Mouse (Mus musculus): Measurements from ENCODE around the gene Tnip1. TPM values are rescaled to one million over a fixed set of nuclear protein-coding genes. Genes with fewer than 3 reads are reported as not detected.
A peak's percentile ranks its signal among the peaks of the same experiment; 100 is the strongest.
"Not testable (repeated sequence)": the region's sequence is repeated elsewhere in the genome, so short reads cannot be mapped to it uniquely, and the experiment has no call there.

The Tnip1 gene
- polyA plus RNA-seq, 2 experiments from 2014 or later, result 81.5 to 98.2 TPM

- ATAC-seq, result no peak
These were observed 8.8 kb upstream of the Tnip1 start for GRCm38 (mm10) chr11:54971365-54972048.

- ATAC-seq, result no peak
These were observed 2.5 kb upstream of the Tnip1 start for GRCm38 (mm10) chr11:54965234-54965633.

GRCm38 (mm10) chr11:54961921-54962320 is 796 bp downstream of the Tnip1 start:
- no peak for ATAC-seq

- no peak for ATAC-seq
These were observed 1.4 kb downstream of the Tnip1 start for GRCm38 (mm10) chr11:54961164-54961850.

- ATAC-seq, result no peak
These were observed 2.5 kb downstream of the Tnip1 start for GRCm38 (mm10) chr11:54960251-54960650.

GRCm38 (mm10) chr11:54958571-54959073 is 4.1 kb downstream of the Tnip1 start:
- peak; percentile 33 for ATAC-seq

GRCm38 (mm10) chr11:54957708-54958107 is 5.0 kb downstream of the Tnip1 start:
- not testable (repeated sequence) for ATAC-seq

- ATAC-seq, result peak; percentile 22
These were observed 5.8 kb downstream of the Tnip1 start for GRCm38 (mm10) chr11:54956912-54957311.

GRCm38 (mm10) chr11:54955735-54956480 is 6.8 kb downstream of the Tnip1 start:
- peak; percentile 70 for ATAC-seq

GRCm38 (mm10) chr11:54955400-54955734 is 7.3 kb downstream of the Tnip1 start:
- not testable (repeated sequence) for ATAC-seq

- ATAC-seq, result no peak
These were observed 8.0 kb downstream of the Tnip1 start for GRCm38 (mm10) chr11:54954716-54955115.

- ATAC-seq, result no peak
These were observed 8.7 kb downstream of the Tnip1 start for GRCm38 (mm10) chr11:54953993-54954446.

GRCm38 (mm10) chr11:54952651-54953050 is 10.1 kb downstream of the Tnip1 start:
- ATAC-seq, result peak; percentile 5

- no peak for ATAC-seq
These were observed 12.0 kb downstream of the Tnip1 start for GRCm38 (mm10) chr11:54950684-54951083.

- no peak for ATAC-seq
These were observed 13.0 kb downstream of the Tnip1 start for GRCm38 (mm10) chr11:54949717-54950116.

GRCm38 (mm10) chr11:54944702-54945101 is 18.0 kb downstream of the Tnip1 start:
- ATAC-seq, result no peak

- no peak for ATAC-seq
These were observed 22.7 kb downstream of the Tnip1 start for GRCm38 (mm10) chr11:54940056-54940455.

GRCm38 (mm10) chr11:54939501-54939900 is 23.2 kb downstream of the Tnip1 start:
- no peak for ATAC-seq

- peak; percentile 52 for ATAC-seq
These were observed 26.0 kb downstream of the Tnip1 start for GRCm38 (mm10) chr11:54936771-54937140.

- peak; percentile 16 for ATAC-seq
These were observed 26.5 kb downstream of the Tnip1 start for GRCm38 (mm10) chr11:54936035-54936770.

GRCm38 (mm10) chr11:54934198-54934597 is 28.5 kb downstream of the Tnip1 start:
- ATAC-seq, result no peak

- no peak for ATAC-seq
These were observed 30.2 kb downstream of the Tnip1 start for GRCm38 (mm10) chr11:54932540-54932939.
